Mouse (Mus musculus): ENCODE measurements around the gene Cacna1e. TPM values are rescaled to one million over a fixed set of nuclear protein-coding genes. Genes with fewer than 3 reads are reported as not detected.

The Cacna1e gene
- total and polyA plus RNA-seq, 3 experiments, result 0.60 to 8.5 (median 2.5) TPM

DNA sequence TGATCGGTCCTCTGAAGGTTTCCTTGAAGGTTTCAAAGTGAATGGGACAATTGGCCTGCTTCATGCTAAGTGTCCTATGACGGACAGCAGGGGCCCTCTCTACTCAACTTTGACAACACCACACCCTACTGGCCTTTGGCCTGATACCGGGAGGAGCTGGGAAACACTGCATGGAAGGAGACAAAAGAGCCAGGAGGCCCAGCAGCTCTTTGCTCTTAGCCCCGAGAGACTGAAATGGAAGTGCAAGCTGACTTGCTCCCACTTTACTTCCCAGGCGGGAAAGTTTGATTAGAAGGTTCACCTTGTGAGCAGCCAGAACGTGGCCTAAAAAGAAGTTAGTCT lies 877 bp upstream of the Cacna1e start (continued):
- TF ChIP-seq E2F4 (IDR thresholded peaks at IDR 0.05; ENCODE audit: insufficient replicate concordance, low read depth, low read length) (no peak), POLR2AphosphoS2 (IDR thresholded peaks at IDR 0.05; ENCODE audit: low read depth, low read length) (no peak), SIN3A (IDR thresholded peaks at IDR 0.05; ENCODE audit: low read length) (no peak), CTCF (conservative IDR thresholded peaks at IDR 0.05 in 1 of 2, IDR thresholded peaks at IDR 0.05 in 1 of 2; ENCODE audit: low read depth in 2 of 2, low read length in 2 of 2) (peak in 1 of 2 experiments; percentile 88; a peak in 2 of 4 replicates), MXI1 (IDR thresholded peaks at IDR 0.05; ENCODE audit: low read depth, low read length) (no peak)

DNA sequence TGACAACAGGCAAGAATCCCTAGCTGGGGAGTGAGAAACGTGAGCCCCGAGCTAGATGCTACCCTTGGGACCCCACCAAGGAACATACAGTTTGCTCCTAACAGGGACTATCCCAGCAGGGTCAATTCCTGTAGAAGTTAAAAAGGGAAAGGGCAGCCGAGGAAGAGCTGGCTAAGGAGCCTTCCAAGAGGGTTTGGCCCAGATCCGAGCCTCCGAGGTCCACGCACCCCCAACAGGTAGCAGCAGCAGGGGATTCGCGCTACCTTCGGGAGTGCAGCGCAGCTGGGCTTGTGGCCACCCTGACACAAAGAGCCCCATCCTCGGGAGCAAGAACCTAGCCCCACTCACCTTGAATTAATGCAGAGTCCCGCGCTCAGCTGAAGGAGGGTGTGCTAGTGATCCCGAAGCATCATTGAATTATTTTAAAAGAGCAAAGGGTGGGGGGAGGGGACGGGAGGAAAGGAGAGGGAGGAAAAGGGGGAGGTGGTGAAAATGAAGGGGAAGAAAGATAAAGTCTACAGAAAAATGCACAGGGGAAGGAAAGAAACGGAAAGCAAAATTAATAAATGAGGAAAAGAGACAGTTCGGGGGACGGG lies 607 bp downstream of the Cacna1e start:
- H3K79me2 ChIP-seq (replicated peaks; ENCODE audit: control insufficient read depth, extremely low read depth, insufficient read depth, poor library complexity, severe bottlenecking), result peaks cover 33% of the 10 kb centered on the region
- peak overlapping the region; percentile 46 to 87 (median 77) for H3K4me3 ChIP-seq (replicated peaks in 1 of 3; ENCODE audit: low read depth in 2 of 3, low read length in 2 of 3, poor library complexity in 1 of 3)
- H3K4me2 ChIP-seq (ENCODE audit: insufficient read depth, low read depth, poor library complexity, severe bottlenecking), result peak overlapping the region; percentile 90
- H3K9ac ChIP-seq (ENCODE audit: insufficient read depth, low read depth), result peak overlapping the region; percentile 82
- TF ChIP-seq POLR2AphosphoS2 (IDR thresholded peaks at IDR 0.05; ENCODE audit: low read depth, low read length) (no peak), MYC (IDR thresholded peaks at IDR 0.05; ENCODE audit: low read depth, low read length) (no peak), CHD2 (IDR thresholded peaks at IDR 0.05; ENCODE audit: low read length) (peak; percentile 61), USF2 (conservative IDR thresholded peaks at IDR 0.05; ENCODE audit: low read depth, low read length) (no peak), SMC3 (IDR thresholded peaks at IDR 0.05; ENCODE audit: low read depth, low read length) (no peak)
- peaks cover 0 to 12% of the 10 kb centered on the region in 2 experiments for H3K36me3 ChIP-seq (replicated peaks in 1 of 2; ENCODE audit: control insufficient read depth in 1 of 2, insufficient read depth in 1 of 2, low read length in 1 of 2)
- DNase-seq (ENCODE audit: extremely low read depth), result no peak
- in situ Hi-C loops (cut with MboI; ENCODE audit: low pct_ligation_motif_present, low pct_unique_long_range_greater_than_20kb, low sequenced_read_pairs), result loop anchor here (10.0 kb wide), 3 partner anchors 99 to 599 kb away; no protein-coding TSS in a partner anchor
- H3K27me3 ChIP-seq (replicated peaks), result no peaks in the 10 kb centered on the region
- peak overlapping the region; percentile 9; the same call in 1 of the 2 replicates for H3K27ac ChIP-seq (ENCODE audit: insufficient read depth, low read depth)
- dilution Hi-C loops (cut with MboI; ENCODE audit: extremely low pct_ligation_motif_present, extremely low pct_unique_long_range_greater_than_20kb, low sequenced_read_pairs), result no loop called here
- H3K4me1 ChIP-seq (ENCODE audit: control insufficient read depth in 1 of 2, insufficient read depth in 2 of 2), result peaks cover 9 to 11% of the 10 kb centered on the region in 2 experiments
- H3K9me3 ChIP-seq (replicated peaks; ENCODE audit: low read length), result no peaks in the 10 kb centered on the region

DNA sequence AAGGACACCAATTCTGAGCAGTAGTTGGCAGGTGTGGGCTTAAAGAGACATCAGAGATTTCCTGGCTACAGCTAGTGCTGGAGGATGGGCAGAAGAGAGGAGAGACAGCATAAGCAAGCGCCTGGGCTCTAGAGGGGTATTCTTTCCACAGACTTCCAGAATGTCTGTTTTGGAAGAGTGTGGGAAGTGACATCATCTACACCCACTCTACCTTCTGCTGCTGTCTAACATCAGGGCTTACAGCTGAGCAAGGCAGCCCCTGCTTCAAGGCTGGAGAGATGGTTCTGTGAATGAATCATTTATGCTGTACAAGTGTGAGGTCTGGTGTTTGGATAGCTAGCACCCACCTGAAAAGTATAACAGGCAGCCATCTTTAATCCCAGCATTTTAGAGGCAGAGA lies 18.3 kb downstream of the Cacna1e start:
- Histone ChIP-seq H3K4me1 (ENCODE audit: control insufficient read depth in 1 of 2, insufficient read depth in 2 of 2) (peaks cover 5 to 16% of the 10 kb centered on the region in 2 experiments; a peak in 3 of 4 replicates), H3K27me3 (replicated peaks) (no peaks in the 10 kb centered on the region), H3K36me3 (replicated peaks in 1 of 2; ENCODE audit: control insufficient read depth in 1 of 2, insufficient read depth in 1 of 2, low read length in 1 of 2) (peaks cover 4 to 15% of the 10 kb centered on the region in 2 experiments), H3K79me2 (replicated peaks; ENCODE audit: control insufficient read depth, extremely low read depth, insufficient read depth, poor library complexity, severe bottlenecking) (peaks cover 22% of the 10 kb centered on the region), H3K9ac (ENCODE audit: insufficient read depth, low read depth) (no peak overlapping the region), H3K4me2 (ENCODE audit: insufficient read depth, low read depth, poor library complexity, severe bottlenecking) (no peak overlapping the region), H3K9me3 (replicated peaks; ENCODE audit: low read length) (no peaks in the 10 kb centered on the region), H3K4me3 (replicated peaks in 1 of 3; ENCODE audit: low read depth in 2 of 3, low read length in 2 of 3, poor library complexity in 1 of 3) (no peak overlapping the region), H3K27ac (ENCODE audit: insufficient read depth, low read depth) (no peak overlapping the region)
- dilution Hi-C loops (cut with MboI; ENCODE audit: extremely low pct_ligation_motif_present, extremely low pct_unique_long_range_greater_than_20kb, low sequenced_read_pairs), result no loop called here
- no peak for DNase-seq (ENCODE audit: extremely low read depth)
- in situ Hi-C loops (cut with MboI; ENCODE audit: low pct_ligation_motif_present, low pct_unique_long_range_greater_than_20kb, low sequenced_read_pairs), result no loop called here
- no peak for TF ChIP-seq MEF2A (IDR thresholded peaks at IDR 0.05; ENCODE audit: borderline replicate concordance, low read depth, low read length)
- TF ChIP-seq BHLHE40 (IDR thresholded peaks at IDR 0.05; ENCODE audit: low read depth, low read length), result no peak
- no peak for TF ChIP-seq MAZ (IDR thresholded peaks at IDR 0.05; ENCODE audit: low read depth, low read length)
- no peak for TF ChIP-seq TCF12 (IDR thresholded peaks at IDR 0.05; ENCODE audit: low read depth, low read length)
- no peak for TF ChIP-seq JUND (conservative IDR thresholded peaks at IDR 0.05; ENCODE audit: low read depth, low read length)
- TF ChIP-seq SIN3A (IDR thresholded peaks at IDR 0.05; ENCODE audit: low read length), result no peak
- no peak for TF ChIP-seq ZC3H11A (IDR thresholded peaks at IDR 0.05; ENCODE audit: low read depth, low read length)
- no peak for TF ChIP-seq RAD21 (IDR thresholded peaks at IDR 0.05; ENCODE audit: low read depth, low read length)
- TF ChIP-seq POLR2A (IDR thresholded peaks at IDR 0.05; ENCODE audit: low read depth, low read length), result no peak
- no peak for TF ChIP-seq E2F4 (IDR thresholded peaks at IDR 0.05; ENCODE audit: insufficient replicate concordance, low read depth, low read length)
- TF ChIP-seq GABPA (IDR thresholded peaks at IDR 0.05; ENCODE audit: insufficient replicate concordance, low read depth, low read length), result no peak
- TF ChIP-seq IRF4 (IDR thresholded peaks at IDR 0.05; ENCODE audit: low read depth, low read length), result no peak
- no peak for TF ChIP-seq ZMIZ1 (IDR thresholded peaks at IDR 0.05; ENCODE audit: low read depth, low read length)
